Mouse (Mus musculus) G1E (cell line): ENCODE measurements at regions not wholly inside any gene's neighbourhood (a gene's known extent, or its start where the extent isn't known, plus 50 kb on each side); places are given as distances from the start of the nearest gene placed in this dataset.

ENCODE experiments used
- ATAC-seq: 2 replicates; pipeline ENCODE4 v1.8.0; 2016; ENCODE audit warnings: mild to moderate bottlenecking; ENCODE audit not compliant: insufficient number of reproducible peaks, poor library complexity, low FRiP score, severe bottlenecking; ENCODE audit errors: extremely low read depth
- DNase-seq: peaks from one replicate; pipeline ENCODE4 v3.0.0; 2012; ENCODE audit warnings: low spot score
- H3K27me3 ChIP-seq: 2 replicates; pipeline ENCODE4 v1.6.1; 2012; ENCODE audit warnings: mild to moderate bottlenecking, low read length, inconsistent platforms; ENCODE audit not compliant: insufficient read depth
- H3K36me3 ChIP-seq: replicated peaks from 2 replicates; pipeline ENCODE3; 2012; ENCODE audit warnings: mild to moderate bottlenecking, inconsistent platforms
- H3K4me1 ChIP-seq: 2 replicates; pipeline ENCODE4 v1.6.1; 2012; ENCODE audit warnings: low read depth, low read length, inconsistent platforms, mixed read lengths; ENCODE audit not compliant: insufficient read depth
- H3K4me3 ChIP-seq: 2 replicates; pipeline ENCODE4 v1.5.1; 2012; ENCODE audit warnings: low read depth, mild to moderate bottlenecking, inconsistent platforms, low read length, moderate library complexity, mixed read lengths
- H3K9me3 ChIP-seq: replicated peaks from 2 replicates; pipeline ENCODE4 v1.6.1; 2012; ENCODE audit warnings: inconsistent platforms
- CTCF ChIP-seq: IDR thresholded peaks from 2 replicates; pipeline ENCODE4 v1.5.1; 2012; ENCODE audit warnings: low read depth, low read length, inconsistent platforms, mixed read lengths
- GATA1 ChIP-seq: IDR thresholded peaks from 2 replicates; pipeline ENCODE4 v1.6.1; 2012; ENCODE audit warnings: borderline replicate concordance, low read length, inconsistent platforms, mixed read lengths
- GATA2 ChIP-seq: IDR thresholded peaks from 2 replicates; pipeline ENCODE4 v1.6.1; 2012; ENCODE audit warnings: low read depth, low read length, inconsistent platforms, borderline replicate concordance
- POLR2AphosphoS5 ChIP-seq: IDR thresholded peaks from 2 replicates; pipeline ENCODE4 v1.6.1; 2012; ENCODE audit warnings: low read depth, low read length, inconsistent platforms; ENCODE audit not compliant: insufficient replicate concordance
- TAL1 ChIP-seq: conservative IDR thresholded peaks from 2 replicates; pipeline ENCODE4 v1.6.1; 2012; ENCODE audit warnings: low read depth, low read length, inconsistent platforms, mixed read lengths

DNA sequence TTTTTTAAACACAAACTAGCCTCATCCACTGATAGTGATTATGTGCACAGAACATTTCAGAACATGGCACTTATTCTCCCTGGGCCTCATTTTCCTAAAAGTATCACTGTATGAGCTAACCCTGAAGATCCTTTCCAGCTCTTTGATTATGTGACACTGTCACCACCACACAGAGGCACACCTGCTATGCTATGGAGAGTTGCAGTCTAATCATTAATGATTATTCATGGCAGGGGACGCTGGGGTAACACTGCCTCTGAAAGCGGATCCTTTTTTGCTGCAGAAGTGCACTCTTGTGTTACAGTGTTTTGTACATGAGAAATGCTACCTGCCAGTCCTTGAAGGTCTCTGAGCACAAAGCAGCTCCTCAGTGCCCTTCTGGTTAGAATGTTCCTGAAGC is 615.3 kb upstream of the Fbxo33 start:
- no peak for DNase-seq
- no peak for ATAC-seq

DNA sequence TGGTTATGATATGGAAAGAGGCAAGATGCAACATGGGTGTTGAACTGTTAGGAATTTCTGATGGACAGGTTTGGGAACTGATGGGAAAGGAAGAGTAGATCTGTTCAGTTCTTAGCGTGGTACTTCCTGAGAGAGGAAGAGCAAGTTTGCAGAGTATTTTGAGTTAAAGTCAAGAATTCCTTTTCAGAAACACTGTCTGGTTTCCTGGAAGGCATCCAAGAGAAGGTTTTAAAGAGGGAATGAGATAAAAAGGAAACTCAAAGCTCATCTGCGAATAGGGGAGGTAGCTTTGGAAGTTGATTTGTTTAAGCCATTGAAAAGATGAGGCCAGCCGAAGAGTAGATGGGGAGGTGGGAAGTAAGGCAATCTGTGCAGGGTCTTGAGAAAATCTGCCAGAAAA is 603.4 kb upstream of the Fbxo33 start:
- peaks cover 7% of the 10 kb centered on the region; the same call in 1 of the 2 replicates for H3K9me3 ChIP-seq
- ATAC-seq, result no peak
- H3K4me3 ChIP-seq, result no peak overlapping the region
- no peak for DNase-seq
- H3K4me1 ChIP-seq, result no peaks in the 10 kb centered on the region
- no peak for TF ChIP-seq GATA2
- H3K27me3 ChIP-seq, result no peaks in the 10 kb centered on the region
- H3K36me3 ChIP-seq, result no peaks in the 10 kb centered on the region

More for the DNA sequence above, 615.3 kb upstream of the Fbxo33 start:
- no peaks in the 10 kb centered on the region for H3K36me3 ChIP-seq
- no peak overlapping the region for H3K4me3 ChIP-seq
- H3K9me3 ChIP-seq, result peaks cover 2% of the 10 kb centered on the region; the same call in 1 of the 2 replicates
- H3K27me3 ChIP-seq, result no peaks in the 10 kb centered on the region
- H3K4me1 ChIP-seq, result no peaks in the 10 kb centered on the region
- TF ChIP-seq GATA2 (no peak), POLR2AphosphoS5 (no peak), CTCF (no peak), GATA1 (no peak), TAL1 (no peak)

DNA sequence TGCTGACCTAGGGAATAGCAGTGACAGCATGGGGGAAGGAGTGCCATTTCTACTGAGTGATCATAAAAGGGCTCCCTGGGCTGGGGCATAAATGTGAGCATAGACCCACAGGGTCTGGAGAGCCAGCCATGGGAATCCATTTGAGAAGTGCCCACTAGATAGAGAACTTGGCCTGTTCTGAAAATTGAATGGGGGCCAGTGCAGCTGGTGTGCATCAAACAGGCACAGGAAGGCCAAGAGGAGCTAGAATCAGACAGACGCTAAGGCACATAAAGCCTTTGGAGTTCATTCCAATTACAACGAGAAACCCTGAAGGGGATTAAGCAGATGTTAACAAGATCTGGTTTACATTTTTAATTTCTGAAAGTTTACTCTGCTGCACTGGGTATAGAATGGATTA is 602.9 kb upstream of the Fbxo33 start:
- no peak overlapping the region for H3K4me3 ChIP-seq
- peaks cover 7% of the 10 kb centered on the region; the same call in 1 of the 2 replicates for H3K9me3 ChIP-seq
- TF ChIP-seq GATA2 (no peak), CTCF (no peak), TAL1 (no peak), GATA1 (no peak), POLR2AphosphoS5 (no peak)
- no peaks in the 10 kb centered on the region for H3K27me3 ChIP-seq
- ATAC-seq (no peak), DNase-seq (no peak)
- H3K36me3 ChIP-seq, result no peaks in the 10 kb centered on the region
- H3K4me1 ChIP-seq, result no peaks in the 10 kb centered on the region

DNA sequence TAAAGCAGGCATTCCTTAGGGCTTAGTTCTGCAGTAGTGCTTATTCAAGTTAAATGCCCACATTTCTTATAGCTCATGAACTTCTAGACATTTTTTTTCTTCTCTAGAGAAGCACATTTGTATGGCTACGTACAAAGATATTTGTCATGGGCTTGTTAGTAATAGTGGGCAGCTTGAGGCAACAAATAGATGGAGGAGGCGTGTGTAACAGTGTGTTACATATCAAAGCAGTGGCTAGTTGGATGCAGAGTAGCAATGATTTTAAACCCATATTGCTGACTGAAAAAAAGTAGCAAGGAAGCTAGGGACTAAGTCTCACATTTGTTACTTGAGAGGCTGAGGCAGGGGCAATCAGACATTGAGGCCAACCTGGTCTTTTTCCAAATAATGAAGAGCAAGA is 602.2 kb upstream of the Fbxo33 start:
- DNase-seq, result no peak
- Histone ChIP-seq H3K9me3 (peaks cover 5% of the 10 kb centered on the region; the same call in 1 of the 2 replicates), H3K36me3 (no peaks in the 10 kb centered on the region), H3K4me1 (no peaks in the 10 kb centered on the region), H3K4me3 (no peak overlapping the region), H3K27me3 (no peaks in the 10 kb centered on the region)
- ATAC-seq, result no peak
- TF ChIP-seq TAL1 (no peak), GATA1 (no peak), CTCF (no peak), POLR2AphosphoS5 (no peak), GATA2 (no peak)

DNA sequence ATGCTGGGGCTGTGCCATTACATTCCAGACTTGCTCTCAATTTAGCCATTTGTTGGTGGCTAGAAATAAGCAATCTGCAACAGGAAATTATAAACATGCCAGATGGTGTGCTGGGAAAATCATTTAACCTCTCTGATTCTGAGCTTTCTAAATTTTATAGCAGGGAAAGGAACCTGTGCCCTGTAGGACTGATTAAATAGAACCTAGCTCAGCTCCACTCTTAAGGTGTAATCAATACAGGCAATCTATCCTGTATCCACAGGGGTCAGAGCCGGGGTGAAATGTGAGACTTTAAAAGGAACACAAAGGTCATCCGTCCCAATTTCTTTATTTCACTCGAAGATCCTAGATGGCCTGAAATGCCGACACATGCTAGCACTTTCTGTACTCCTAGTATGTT is 596.4 kb upstream of the Fbxo33 start:
- ATAC-seq, result no peak
- TF ChIP-seq GATA2 (no peak), CTCF (no peak), POLR2AphosphoS5 (no peak), TAL1 (no peak), GATA1 (no peak)
- Histone ChIP-seq H3K27me3 (no peaks in the 10 kb centered on the region), H3K9me3 (peaks cover 7% of the 10 kb centered on the region), H3K4me1 (no peaks in the 10 kb centered on the region), H3K4me3 (no peak overlapping the region), H3K36me3 (no peaks in the 10 kb centered on the region)
- DNase-seq, result no peak

DNA sequence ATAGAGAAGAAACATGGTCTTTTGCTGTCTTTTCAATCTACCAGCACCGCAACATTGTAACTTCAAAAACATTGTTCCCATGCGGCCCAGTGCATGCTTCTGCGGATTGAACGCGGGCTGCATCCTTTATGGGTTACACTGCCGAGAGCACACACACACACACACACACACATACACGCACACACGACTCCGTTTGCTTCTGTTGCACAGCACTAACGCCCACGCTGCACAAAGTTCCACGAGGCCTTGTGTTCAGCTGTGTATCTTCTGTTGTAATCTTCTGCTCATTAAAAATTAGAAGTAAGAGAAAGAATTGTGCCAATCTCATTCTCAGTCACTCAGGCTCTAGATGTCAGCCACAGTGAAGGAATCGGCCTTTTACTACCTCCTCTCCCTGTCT is 594.8 kb upstream of the Fbxo33 start:
- TF ChIP-seq POLR2AphosphoS5 (no peak), GATA2 (no peak), GATA1 (no peak), CTCF (no peak), TAL1 (no peak)
- H3K36me3 ChIP-seq, result no peaks in the 10 kb centered on the region
- H3K4me1 ChIP-seq, result no peaks in the 10 kb centered on the region
- no peak overlapping the region for H3K4me3 ChIP-seq
- no peaks in the 10 kb centered on the region for H3K27me3 ChIP-seq
- DNase-seq (no peak), ATAC-seq (no peak)
- H3K9me3 ChIP-seq, result peaks cover 5% of the 10 kb centered on the region

DNA sequence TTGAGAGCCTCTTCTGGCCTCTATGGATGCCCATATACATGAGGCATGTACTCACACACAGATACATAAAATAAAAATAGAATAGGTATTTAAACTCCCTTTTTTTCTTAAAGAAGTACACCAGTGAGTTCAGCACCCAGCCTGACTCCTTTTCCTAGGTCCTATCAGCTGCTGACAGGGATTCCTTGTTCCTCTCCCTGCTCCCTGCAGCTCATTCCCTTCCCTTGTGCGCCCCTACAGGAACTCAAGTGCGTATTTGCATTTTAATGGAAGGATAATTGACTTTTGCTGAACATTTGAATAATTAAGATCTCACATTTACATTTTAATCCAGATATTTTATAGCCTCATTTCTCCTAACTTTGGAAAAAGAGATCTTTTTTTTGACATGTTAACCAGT is 589.7 kb upstream of the Fbxo33 start:
- TF ChIP-seq POLR2AphosphoS5, result no peak
- TF ChIP-seq TAL1, result no peak
- no peak for TF ChIP-seq GATA2
- TF ChIP-seq GATA1, result no peak
- no peak for TF ChIP-seq CTCF
- no peak for DNase-seq
- Histone ChIP-seq H3K4me3 (no peak overlapping the region), H3K9me3 (peaks cover 5% of the 10 kb centered on the region; the same call in 1 of the 2 replicates), H3K27me3 (no peaks in the 10 kb centered on the region), H3K4me1 (no peaks in the 10 kb centered on the region), H3K36me3 (no peaks in the 10 kb centered on the region)
- ATAC-seq, result no peak
